Mouse (Mus musculus) stomach, postnatal 0 days (tissue): ENCODE measurements around the gene C87436.

Experiments
- CTCF ChIP-seq: IDR thresholded peaks from 2 replicates; pipeline ENCODE4 v1.5.1; 2016; ENCODE audit warnings: antibody characterized with exemption, low read depth, mild to moderate bottlenecking, moderate library complexity
- EP300 ChIP-seq: optimal IDR thresholded peaks from 2 replicates; pipeline ENCODE3; 2016; ENCODE audit warnings: antibody characterized with exemption

GRCm38 (mm10) chr6:86395969-86396368, 42.2 kb upstream of the C87436 start:
- TF ChIP-seq CTCF (no peak), EP300 (no peak)
